Mouse (Mus musculus): Measurements from ENCODE around the gene Bmp3.

Gene Bmp3

DNA sequence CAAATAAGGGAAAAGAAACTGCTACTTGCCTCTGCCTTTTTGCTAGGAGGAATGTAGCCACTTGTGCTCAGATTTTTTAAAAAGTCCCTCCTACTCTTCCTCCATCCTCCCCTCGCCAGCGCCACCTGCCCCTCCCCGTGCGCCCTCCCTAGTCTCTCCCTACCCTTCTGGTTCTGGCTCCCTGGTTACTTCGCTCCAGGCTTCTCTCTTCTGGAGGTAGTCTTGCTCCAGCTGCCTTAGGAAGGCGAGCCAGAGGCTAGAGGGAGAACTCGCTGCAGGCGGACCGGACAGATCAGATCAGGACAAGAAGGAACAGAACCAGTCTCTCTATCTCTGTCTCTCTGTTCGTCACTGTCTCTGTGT is at the start of gene Bmp3:
Bmp3 (plus strand) TSS at position 152 of the 363 bp plus-strand sequence.
- DNase-seq (ENCODE audit: low spot score in 2 of 2): no peak

DNA sequence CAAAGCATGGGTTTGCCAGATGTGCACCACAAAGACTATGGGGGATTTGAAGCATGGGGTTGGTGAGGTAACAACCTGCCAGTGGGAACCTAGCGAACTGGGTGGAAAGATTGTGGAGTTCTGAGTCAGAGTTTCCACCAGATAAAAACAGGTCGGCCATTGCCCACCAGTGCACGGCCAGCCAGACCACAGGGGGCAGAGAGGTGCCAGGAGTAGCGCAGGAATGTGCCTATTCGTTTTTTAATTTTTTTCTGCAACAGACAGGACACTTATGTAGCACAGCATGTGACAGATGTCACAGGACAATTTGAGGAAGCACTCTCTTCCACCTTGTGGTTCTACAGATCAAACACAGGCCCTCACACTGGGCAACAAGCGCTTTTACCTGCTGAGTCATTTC is 49.5 kb upstream of the Bmp3 start:
- no peak for DNase-seq (ENCODE audit: low spot score in 2 of 2)

GRCm38 (mm10) chr5:98806492-98806891 is 47.7 kb upstream of the Bmp3 start:
- no peak for DNase-seq (ENCODE audit: low spot score in 2 of 2)

GRCm38 (mm10) chr5:98807022-98807421 is 47.2 kb upstream of the Bmp3 start:
- no peak for DNase-seq (ENCODE audit: low spot score in 2 of 2)

DNA sequence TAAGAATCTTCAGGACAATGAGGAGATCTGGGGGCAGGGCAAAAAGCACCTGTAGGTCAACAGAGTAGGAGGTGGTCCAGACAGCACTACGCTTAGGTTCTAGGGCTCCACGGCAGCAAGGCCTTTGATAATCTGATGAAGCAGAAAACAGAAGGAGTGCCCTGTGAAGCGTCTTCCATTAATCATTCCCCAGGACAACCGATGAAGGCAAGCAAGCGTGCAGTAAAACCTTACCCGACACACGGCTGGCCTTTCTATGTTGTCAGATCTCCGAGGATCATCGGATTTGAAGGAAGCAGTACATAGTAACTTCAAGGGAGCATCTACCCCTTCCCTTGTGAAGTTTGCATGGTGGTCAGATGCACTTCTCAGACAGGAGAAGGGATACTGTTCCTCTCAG is 46.3 kb upstream of the Bmp3 start:
- DNase-seq (ENCODE audit: low spot score in 2 of 2): no peak

GRCm38 (mm10) chr5:98812380-98812779 is 41.8 kb upstream of the Bmp3 start:
- DNase-seq (ENCODE audit: low spot score in 2 of 2): no peak

DNA sequence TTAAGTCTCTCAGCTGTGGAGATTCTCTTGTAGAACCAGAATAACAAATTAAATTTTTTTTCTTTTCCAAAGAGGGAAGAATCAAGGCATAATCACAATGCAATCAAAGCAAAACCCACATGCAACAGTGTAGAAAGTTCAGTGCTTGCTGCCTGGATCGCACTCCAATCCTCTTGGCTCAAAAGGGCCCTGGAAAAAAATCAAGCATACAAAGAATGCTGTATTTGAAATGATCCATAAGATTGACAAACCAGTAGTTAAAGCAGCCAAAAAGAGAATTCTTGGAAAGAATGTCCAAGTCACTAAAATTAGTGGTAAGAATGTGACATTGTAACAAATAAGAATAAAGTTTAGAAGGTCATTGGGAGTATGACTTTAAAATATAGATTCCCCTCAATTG is 38.9 kb upstream of the Bmp3 start:
- no peak for DNase-seq (ENCODE audit: low spot score in 2 of 2)

DNA sequence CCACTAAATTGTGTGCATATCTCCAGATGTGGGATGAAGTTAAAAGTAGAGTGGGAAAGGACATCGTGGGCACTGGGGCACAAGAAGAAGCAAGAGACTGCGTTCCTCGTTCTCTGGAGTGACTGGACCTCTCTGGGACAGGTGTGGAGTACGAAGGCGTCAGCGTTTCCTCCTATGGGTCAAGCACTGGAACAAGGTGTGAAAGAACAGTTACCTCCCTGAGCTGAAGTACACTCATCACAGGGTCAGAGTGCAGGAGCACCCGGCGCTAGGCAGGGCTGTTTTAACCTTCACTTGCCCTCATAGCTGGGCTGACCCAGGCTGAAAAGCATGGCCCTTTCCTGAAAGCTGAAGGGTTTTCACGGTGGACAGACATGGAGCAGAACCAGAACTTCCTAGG is 20.5 kb upstream of the Bmp3 start:
- DNase-seq (ENCODE audit: low spot score in 2 of 2): no peak

DNA sequence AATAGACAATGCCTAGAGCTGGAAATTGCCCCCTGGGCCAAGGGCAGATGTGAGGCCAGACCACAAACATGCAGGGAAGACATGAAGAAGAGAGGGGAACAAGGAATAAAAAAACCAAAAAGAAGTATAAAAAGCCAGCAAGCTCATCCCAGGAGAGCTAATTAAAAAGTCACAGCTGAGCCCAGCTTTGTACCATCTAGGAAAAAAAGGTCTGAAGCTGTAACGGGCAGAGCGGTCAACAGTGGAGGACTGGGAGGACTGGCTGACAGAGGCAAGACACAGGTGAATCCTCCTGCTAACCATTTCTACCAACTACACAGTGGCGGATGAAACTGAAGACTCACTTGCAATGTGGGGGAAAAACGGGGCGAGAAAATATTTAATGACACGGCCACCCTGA is 19.9 kb upstream of the Bmp3 start:
- DNase-seq (ENCODE audit: low spot score in 2 of 2): no peak

- DNase-seq (ENCODE audit: low spot score in 2 of 2): no peak
Observed at GRCm38 (mm10) chr5:98842600-98843310, 11.5 kb upstream of the Bmp3 start.

- no peak for DNase-seq (ENCODE audit: low spot score in 2 of 2)
Observed at GRCm38 (mm10) chr5:98844664-98845063, 9.6 kb upstream of the Bmp3 start.

DNA sequence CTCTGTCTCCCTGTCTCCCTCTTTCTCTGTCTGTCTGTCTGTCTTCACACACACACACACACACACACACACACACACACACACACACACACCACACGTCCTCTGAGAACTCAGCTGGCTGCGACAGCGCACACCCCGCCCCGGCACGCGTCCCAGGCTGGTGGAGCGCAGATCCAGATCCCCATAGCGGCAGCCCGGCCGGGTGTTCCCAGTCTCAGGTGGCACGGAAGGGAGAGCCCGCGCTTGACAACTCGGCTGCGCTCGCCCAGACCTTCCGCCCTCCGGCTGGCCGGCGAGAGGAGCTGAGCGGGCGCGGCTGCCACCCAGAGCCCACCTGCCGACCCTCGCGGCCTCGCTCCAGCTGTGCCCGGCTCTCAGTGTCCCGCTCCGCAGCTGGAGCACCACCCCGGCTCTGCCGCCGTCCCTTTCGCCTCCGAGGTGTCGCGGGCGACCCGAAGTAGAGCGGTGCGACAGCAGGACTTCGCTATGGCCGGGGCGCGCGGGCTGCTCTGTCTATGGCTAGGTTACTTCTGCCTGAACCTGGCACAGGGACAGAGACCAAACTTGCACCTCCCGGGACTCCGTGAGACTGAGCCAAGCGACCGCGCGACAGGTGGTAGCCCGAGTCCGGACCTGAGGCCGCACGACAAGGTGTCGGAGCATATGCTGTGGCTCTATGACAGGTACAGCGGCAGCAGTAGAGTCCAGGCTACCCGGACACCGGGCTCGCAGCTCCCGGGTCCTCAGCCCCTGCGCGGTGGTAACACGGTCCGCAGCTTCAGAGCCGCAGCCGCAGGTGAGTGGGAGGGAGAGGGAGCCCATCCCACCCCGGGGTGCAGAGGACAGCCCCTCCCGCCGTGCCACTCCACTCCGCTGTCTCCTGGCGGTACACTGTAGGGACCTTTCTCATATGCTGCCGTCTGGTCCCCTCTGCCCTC is 681 bp downstream of the Bmp3 start:
- peak in 1 of 2 experiments; percentile 27 for DNase-seq (ENCODE audit: low spot score in 2 of 2)

GRCm38 (mm10) chr5:98855741-98856140 is 1.5 kb downstream of the Bmp3 start:
- DNase-seq (ENCODE audit: low spot score in 2 of 2): no peak

GRCm38 (mm10) chr5:98856356-98856755 is 2.1 kb downstream of the Bmp3 start:
- no peak for DNase-seq (ENCODE audit: low spot score in 2 of 2)

DNA sequence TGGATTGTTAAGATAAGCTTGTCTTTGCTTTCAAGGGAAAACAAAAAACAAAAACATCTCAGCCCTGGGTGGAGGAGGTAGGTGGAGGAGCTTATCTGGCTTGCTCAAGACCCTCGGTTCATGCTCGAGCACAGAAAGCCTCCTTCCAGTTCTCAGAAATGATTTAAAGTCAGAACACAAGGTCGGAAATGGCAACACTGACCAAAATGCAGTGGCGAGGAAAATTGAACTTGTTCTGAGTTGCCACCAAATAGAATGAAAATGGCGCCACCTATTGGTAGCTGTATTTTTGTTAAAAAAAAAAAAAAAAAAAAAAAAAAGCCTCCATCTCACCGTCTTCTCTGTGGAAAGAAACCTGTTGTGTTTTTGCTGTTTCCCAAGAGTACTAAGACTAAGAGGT is 9.7 kb downstream of the Bmp3 start:
- DNase-seq (ENCODE audit: low spot score in 2 of 2): peak in 1 of 2 experiments; percentile 39

DNA sequence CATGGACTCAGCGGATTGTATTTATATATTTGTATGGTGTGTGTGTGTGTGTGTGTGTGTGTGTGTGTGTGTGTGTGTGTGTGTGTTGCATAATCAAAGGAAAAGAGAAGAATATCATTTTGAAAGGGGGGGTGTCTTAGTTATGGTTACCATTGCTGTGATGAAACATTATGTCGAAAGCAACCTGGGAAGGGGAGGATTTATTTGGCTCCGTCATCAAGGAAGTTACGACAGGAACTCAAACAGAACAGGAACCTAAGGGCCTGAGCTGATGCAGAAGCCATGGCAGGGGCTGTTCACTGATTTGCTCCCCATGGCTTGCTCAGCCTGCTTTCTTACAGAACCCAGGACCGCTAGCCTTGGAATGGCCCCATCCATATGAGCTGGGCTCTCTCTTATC is 10.9 kb downstream of the Bmp3 start:
- DNase-seq (ENCODE audit: low spot score in 2 of 2): no peak

DNA sequence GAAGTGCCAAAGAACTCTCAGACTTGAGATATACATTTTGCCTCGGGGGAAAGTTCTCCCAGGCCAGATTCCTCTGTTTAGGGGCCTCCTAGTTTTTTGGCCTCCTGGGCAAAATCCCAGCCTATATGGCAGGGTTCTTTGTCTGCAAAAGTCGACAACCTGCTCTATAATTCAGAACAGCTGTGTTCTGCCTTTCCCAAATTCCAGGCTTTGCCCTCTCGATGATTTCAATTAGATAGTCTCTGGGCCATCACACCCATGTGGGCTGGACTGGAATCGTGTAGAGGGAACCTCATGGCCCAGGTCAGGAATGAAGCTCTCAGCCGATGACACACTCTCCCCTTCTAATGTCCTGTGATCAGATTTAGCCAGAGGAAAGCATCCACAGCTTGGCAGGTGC is 21.8 kb downstream of the Bmp3 start:
- no peak for DNase-seq (ENCODE audit: low spot score in 2 of 2)

DNA sequence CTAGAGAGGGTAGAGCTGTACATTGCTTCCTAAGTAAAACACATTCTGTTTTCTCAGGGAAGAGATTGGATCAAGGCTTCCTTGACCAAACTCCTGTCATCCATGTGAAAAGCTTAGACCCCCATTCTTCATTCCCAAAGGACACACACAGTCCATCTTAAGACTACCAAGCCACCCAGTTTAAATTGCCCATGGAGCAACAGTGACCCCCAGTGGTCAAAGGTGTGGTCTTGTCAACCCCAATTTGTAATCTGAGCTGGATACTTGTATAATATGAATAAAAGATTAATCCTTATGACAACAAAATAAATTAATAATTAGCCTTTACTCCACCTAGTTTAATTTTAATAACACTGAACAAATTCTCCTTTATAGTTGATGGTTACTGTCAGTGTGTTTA is 24.7 kb downstream of the Bmp3 start:
- DNase-seq (ENCODE audit: low spot score in 2 of 2): peak; percentile 29 to 68

DNA sequence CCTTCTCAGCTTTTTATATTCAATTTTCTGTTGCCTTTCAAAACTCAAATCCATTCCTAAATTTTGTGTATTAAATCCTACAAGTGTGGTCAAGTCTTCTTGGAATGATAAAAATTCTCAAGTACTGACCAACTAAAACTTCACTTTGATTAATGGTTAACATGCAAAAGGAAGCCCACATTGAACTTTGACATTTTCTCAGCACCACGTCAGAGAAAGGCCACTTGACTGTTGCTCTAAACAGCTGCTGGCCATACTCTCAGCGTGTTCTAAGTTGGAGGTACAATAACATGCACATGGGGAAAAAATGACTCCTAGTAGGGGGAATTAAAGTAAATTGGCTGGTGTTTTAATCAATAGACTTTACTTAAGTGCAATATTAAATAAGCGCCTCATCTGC is 27.9 kb downstream of the Bmp3 start:
- DNase-seq (ENCODE audit: low spot score in 2 of 2): no peak

GRCm38 (mm10) chr5:98890544-98891050 is 36.4 kb downstream of the Bmp3 start:
- no peak for DNase-seq (ENCODE audit: low spot score in 2 of 2)

- no peak for DNase-seq (ENCODE audit: low spot score in 2 of 2)
Observed at GRCm38 (mm10) chr5:98894281-98894680, 40.1 kb downstream of the Bmp3 start.

DNA sequence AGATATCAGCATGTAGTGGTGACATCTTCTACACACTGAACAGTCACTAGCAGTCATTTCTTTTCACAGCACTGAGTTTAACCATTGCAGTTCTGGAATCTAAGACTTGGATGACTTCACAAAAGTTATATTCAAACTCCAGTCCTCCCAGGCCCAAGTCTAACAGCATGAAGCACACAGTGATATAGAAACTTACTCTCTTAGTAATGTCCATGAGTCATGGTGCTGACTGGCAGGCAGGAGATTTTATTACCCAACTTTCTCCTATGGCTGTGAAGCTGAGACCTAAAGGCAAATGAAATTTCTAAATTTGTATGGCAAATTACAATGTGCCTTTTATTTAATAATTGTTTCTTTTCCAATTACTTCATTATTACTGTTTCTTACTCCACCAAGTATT is 43.7 kb downstream of the Bmp3 start:
- no peak for DNase-seq (ENCODE audit: low spot score in 2 of 2)

DNA sequence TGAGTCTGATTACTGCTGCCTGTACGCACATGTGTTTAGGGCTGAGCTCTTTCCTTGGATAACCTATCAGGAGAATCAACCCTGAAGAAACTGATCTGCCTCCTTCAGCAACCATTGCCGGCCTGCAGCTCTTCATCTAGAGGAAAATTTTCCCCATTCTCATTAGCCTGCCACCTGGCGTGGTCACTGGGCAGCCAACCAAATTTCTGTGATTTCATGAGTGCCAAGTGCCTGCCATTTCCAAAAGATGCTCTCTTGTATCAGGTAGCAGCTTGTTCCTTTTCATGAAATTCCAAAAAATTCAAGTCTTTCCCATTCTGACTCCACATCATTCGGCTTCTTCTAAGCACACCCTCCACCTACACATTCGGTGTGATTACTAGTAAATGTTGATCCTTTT is 46.7 kb downstream of the Bmp3 start:
- peak in 1 of 2 experiments; percentile 20 for DNase-seq (ENCODE audit: low spot score in 2 of 2)

Measured in cerebellum, postnatal 4 days (tissue).